Mouse (Mus musculus) forebrain, postnatal 0 days (tissue): ENCODE measurements around the gene Ppp4r2. TPM values are rescaled to one million over a fixed set of nuclear protein-coding genes. Genes with fewer than 3 reads are reported as not detected.
A peak's percentile ranks its signal among the peaks of the same experiment; 100 is the strongest.

Experiments used
- ATAC-seq: fragments of 200-750 bp; cut with Nextera tagmentation; 2 replicates; pipeline ENCODE4 v1.8.0; 2017; ENCODE audit warnings: mild to moderate bottlenecking, moderate library complexity
- DNase-seq: peaks from one replicate; pipeline ENCODE4 v3.0.0-alpha.2; 2015
- H3K27ac ChIP-seq: fragments of 300-500 bp; sonication (generic); 2 replicates; pipeline ENCODE4 v1.5.1; 2014; ENCODE audit warnings: low read depth, mild to moderate bottlenecking, antibody characterized with exemption, low read length, moderate library complexity, mixed read lengths
- H3K27me3 ChIP-seq: fragments of 300-500 bp; sonication (generic); 2 replicates; pipeline ENCODE4 v1.6.1; 2014; ENCODE audit warnings: mild to moderate bottlenecking, low read length, mixed read lengths; ENCODE audit not compliant: insufficient read depth
- H3K36me3 ChIP-seq: fragments of 300-500 bp; sonication (generic); 2 replicates; pipeline ENCODE4 v1.6.1; 2014; ENCODE audit warnings: mild to moderate bottlenecking, moderate library complexity; ENCODE audit not compliant: insufficient read depth
- H3K4me1 ChIP-seq: fragments of 300-500 bp; sonication (generic); 2 replicates; pipeline ENCODE4 v1.6.1; 2014; ENCODE audit warnings: antibody characterized with exemption; ENCODE audit not compliant: insufficient read depth
- H3K4me2 ChIP-seq: fragments of 300-500 bp; sonication (generic); 2 replicates; pipeline ENCODE4 v1.6.1; 2014; ENCODE audit warnings: low read depth, mild to moderate bottlenecking, moderate library complexity
- H3K4me3 ChIP-seq: fragments of 300-500 bp; sonication (generic); 2 replicates; pipeline ENCODE4 v1.5.1; 2014; ENCODE audit warnings: low read depth, low read length, mixed read lengths
- H3K9ac ChIP-seq: fragments of 300-500 bp; sonication (generic); 2 replicates; pipeline ENCODE4 v1.6.1; 2014; ENCODE audit warnings: mild to moderate bottlenecking
- H3K9me3 ChIP-seq: fragments of 300-500 bp; sonication (generic); 2 replicates; pipeline ENCODE4 v1.6.1; 2016; ENCODE audit warnings: low read length
- CTCF ChIP-seq: sonication (generic); IDR thresholded peaks from 2 replicates; pipeline ENCODE4 v1.5.1; 2016; ENCODE audit warnings: antibody characterized with exemption, control low read depth, low read depth
- WGBS: fragments of 180-500 bp; shearing (Covaris S2); extraction: QIAGEN DNeasy Blood & Tissue Kit; methylation state at CpG from one replicate; pipeline ENCODE4 v1.1.7; 2014; 5-methylcytosine and 5-hydroxymethylcytosine counted together
- polyA plus RNA-seq: library from polyadenylated mRNA; unstranded; fragments of >200 nt; fragmentation: Nextera tagmentation; extraction: Ambion mirVana; gene quantifications from 2 replicates; pipeline ENCODE4 v1.2.1, GENCODE M21; 2015
- total RNA-seq: library from RNA; depleted of rRNA; stranded (reverse); fragments of >200 nt; gene quantifications from 2 replicates; pipeline ENCODE4 v1.2.3, GENCODE M21; 2014; rRNA removed

The Ppp4r2 gene
- total RNA-seq, result 47.5 and 57.8 TPM in 2 replicates
- 7.2 and 11.9 TPM in 2 replicates for polyA plus RNA-seq

DNA sequence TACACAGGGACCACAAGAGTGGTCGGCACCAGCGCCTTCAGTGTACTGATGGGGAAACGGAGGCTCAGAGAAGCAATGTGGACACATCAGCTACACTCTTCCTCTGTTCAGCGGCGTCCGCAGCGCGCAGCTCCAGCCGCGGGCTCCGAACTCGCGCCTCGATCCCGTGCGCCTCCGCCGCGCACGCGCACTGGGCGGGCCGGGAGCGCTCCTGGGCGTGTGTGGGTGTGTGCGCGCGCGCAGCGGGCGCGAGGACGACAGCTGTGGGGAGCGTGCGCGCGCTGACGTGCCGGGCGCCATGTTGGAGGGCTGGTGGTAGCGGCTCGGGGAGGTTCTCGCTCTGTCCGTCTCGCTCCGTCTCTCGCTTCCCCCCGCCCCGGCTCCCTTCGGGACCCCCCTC is at the start of gene Ppp4r2:
Gene Ppp4r2, plus strand, starts transcription at position 268 of the 400 bp plus-strand sequence.
- peak within 1 kb of the TSS; percentile 81 for H3K9ac ChIP-seq
- H3K27me3 ChIP-seq, result no peaks in the 10 kb centered on the region
- H3K4me2 ChIP-seq, result peak within 1 kb of the TSS; percentile 47
- peaks cover 21% of the 10 kb centered on the region for H3K36me3 ChIP-seq
- ATAC-seq (peak; percentile 97), DNase-seq (peak; percentile 97)
- H3K4me1 ChIP-seq, result peaks cover 11% of the 10 kb centered on the region; the same call in 1 of the 2 replicates
- H3K9me3 ChIP-seq, result no peaks in the 10 kb centered on the region
- peak within 1 kb of the TSS; percentile 89 for H3K27ac ChIP-seq
- under 1% methylated on average over 36 of the region's 50 CpGs for WGBS
- no peak for TF ChIP-seq CTCF
- peak within 1 kb of the TSS; percentile 79 for H3K4me3 ChIP-seq

GRCm38 (mm10) chr6:100787726-100788125 is 45.7 kb upstream of the Ppp4r2 start:
- H3K27ac ChIP-seq, result no peak overlapping the region
- H3K4me2 ChIP-seq, result no peak overlapping the region
- WGBS, result 89% methylated on average over 1 of the region's 1 CpGs
- no peaks in the 10 kb centered on the region; the same call in 1 of the 2 replicates for H3K27me3 ChIP-seq
- H3K36me3 ChIP-seq, result no peaks in the 10 kb centered on the region
- H3K4me1 ChIP-seq, result no peaks in the 10 kb centered on the region
- no peak overlapping the region for H3K9ac ChIP-seq
- H3K9me3 ChIP-seq, result no peaks in the 10 kb centered on the region
- DNase-seq, result no peak
- TF ChIP-seq CTCF, result no peak
- ATAC-seq, result no peak
- H3K4me3 ChIP-seq, result no peak overlapping the region

DNA sequence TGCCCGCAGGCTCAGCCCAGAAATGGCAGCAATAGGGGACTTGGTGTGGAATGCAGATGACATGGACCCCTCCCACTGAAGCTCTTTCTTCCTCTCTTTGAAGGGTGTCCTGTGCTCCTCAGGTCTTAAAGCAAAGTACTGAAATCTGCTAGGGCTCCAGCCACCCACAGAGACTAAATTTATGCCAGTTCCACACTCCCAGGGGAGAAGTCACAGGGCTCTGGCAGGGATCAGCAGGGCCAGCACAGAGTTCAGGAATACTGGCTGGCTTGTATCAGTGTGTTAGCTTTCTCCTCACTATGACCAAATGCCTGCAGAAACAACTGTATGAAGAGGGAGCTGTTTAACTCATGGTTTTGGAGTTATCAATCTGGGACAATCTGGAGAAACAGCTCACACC is 44.3 kb upstream of the Ppp4r2 start:
- Histone ChIP-seq H3K9ac (no peak overlapping the region), H3K27ac (no peak overlapping the region), H3K9me3 (no peaks in the 10 kb centered on the region), H3K27me3 (no peaks in the 10 kb centered on the region; the same call in 1 of the 2 replicates), H3K4me2 (no peak overlapping the region), H3K4me3 (no peak overlapping the region), H3K36me3 (no peaks in the 10 kb centered on the region), H3K4me1 (no peaks in the 10 kb centered on the region)
- 83% methylated on average over 1 of the region's 1 CpGs for WGBS
- DNase-seq (no peak), ATAC-seq (no peak)
- no peak for TF ChIP-seq CTCF

- no peak overlapping the region for H3K4me3 ChIP-seq
- DNase-seq (no peak), ATAC-seq (no peak)
- no peaks in the 10 kb centered on the region for H3K9me3 ChIP-seq
- no peak for TF ChIP-seq CTCF
- no peak overlapping the region for H3K9ac ChIP-seq
- no peaks in the 10 kb centered on the region for H3K36me3 ChIP-seq
- WGBS, result 70% methylated on average over 3 of the region's 3 CpGs
- no peak overlapping the region for H3K4me2 ChIP-seq
- no peak overlapping the region for H3K27ac ChIP-seq
- H3K27me3 ChIP-seq, result no peaks in the 10 kb centered on the region; the same call in 1 of the 2 replicates
- H3K4me1 ChIP-seq, result no peaks in the 10 kb centered on the region
Measured at GRCm38 (mm10) chr6:100792055-100792659, 41.3 kb upstream of the Ppp4r2 start.

DNA sequence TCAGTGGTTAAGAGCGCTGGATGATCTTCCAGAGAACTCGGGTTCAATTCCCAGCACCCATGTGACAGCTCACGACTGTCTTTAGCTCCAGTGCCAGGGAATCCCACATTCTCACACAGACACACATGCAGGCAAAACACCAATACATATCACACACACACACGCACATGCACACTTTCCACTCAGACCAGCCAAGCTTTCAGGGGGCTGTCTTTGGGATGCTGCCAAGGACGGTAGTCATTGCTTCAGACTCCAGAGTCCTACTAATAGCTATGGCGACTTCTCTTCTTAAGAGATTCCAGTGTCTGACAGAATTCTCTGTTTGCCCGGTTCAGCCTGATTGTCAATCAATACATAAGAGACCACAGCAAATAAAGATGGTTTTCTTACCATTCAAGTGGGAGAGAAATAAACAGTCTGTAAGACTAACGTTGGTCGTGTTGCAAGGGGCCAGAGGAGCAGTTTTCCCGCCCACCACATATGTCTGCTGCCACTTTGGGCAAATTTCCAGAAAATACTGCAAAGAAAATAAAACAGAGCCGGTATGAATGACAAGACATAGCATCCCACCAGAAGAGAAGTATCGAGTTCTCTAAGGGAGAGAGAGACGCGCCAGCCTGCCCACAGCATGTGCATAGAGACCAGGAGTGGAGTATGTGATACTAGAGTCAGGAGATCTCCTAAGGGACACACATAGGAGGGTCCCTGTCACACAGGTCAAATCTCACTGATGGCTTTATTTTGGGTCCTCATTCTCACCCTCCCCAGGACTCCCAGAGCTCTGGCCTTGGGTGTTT is 40.3 kb upstream of the Ppp4r2 start:
- no peak overlapping the region for H3K4me2 ChIP-seq
- no peaks in the 10 kb centered on the region for H3K4me1 ChIP-seq
- no peaks in the 10 kb centered on the region for H3K36me3 ChIP-seq
- no peaks in the 10 kb centered on the region; the same call in 1 of the 2 replicates for H3K27me3 ChIP-seq
- DNase-seq (peak; percentile 14), ATAC-seq (no peak)
- no peaks in the 10 kb centered on the region for H3K9me3 ChIP-seq
- no peak overlapping the region for H3K27ac ChIP-seq
- no peak overlapping the region for H3K9ac ChIP-seq
- 43% methylated on average over 14 of the region's 14 CpGs for WGBS
- no peak for TF ChIP-seq CTCF
- no peak overlapping the region for H3K4me3 ChIP-seq

- DNase-seq, result no peak
- 31% methylated on average over 6 of the region's 6 CpGs for WGBS
- TF ChIP-seq CTCF, result no peak
Measured at GRCm38 (mm10) chr6:100795797-100796196, 37.6 kb upstream of the Ppp4r2 start.

GRCm38 (mm10) chr6:100799290-100799689 is 34.1 kb upstream of the Ppp4r2 start:
- no peak overlapping the region for H3K27ac ChIP-seq
- H3K9ac ChIP-seq, result no peak overlapping the region
- no peaks in the 10 kb centered on the region for H3K36me3 ChIP-seq
- no peaks in the 10 kb centered on the region for H3K4me1 ChIP-seq
- no peak overlapping the region for H3K4me3 ChIP-seq
- DNase-seq, result no peak
- ATAC-seq, result no peak
- WGBS, result 83% methylated on average over 6 of the region's 6 CpGs
- no peak overlapping the region for H3K4me2 ChIP-seq
- no peaks in the 10 kb centered on the region for H3K27me3 ChIP-seq
- TF ChIP-seq CTCF, result no peak
- H3K9me3 ChIP-seq, result no peaks in the 10 kb centered on the region

More at GRCm38 (mm10) chr6:100795797-100796196, 37.6 kb upstream of the Ppp4r2 start:
- H3K9ac ChIP-seq, result no peak overlapping the region
- no peak overlapping the region for H3K4me3 ChIP-seq
- H3K9me3 ChIP-seq, result no peaks in the 10 kb centered on the region
- no peak for ATAC-seq
- H3K4me1 ChIP-seq, result no peaks in the 10 kb centered on the region
- no peaks in the 10 kb centered on the region; the same call in 1 of the 2 replicates for H3K27me3 ChIP-seq
- H3K27ac ChIP-seq, result no peak overlapping the region
- no peak overlapping the region for H3K4me2 ChIP-seq
- no peaks in the 10 kb centered on the region for H3K36me3 ChIP-seq
